Mouse (Mus musculus) ES-E14 (cell line): Measurements from ENCODE around the gene Gm4969. TPM values are rescaled to one million over a fixed set of nuclear protein-coding genes. Genes with fewer than 3 reads are reported as not detected.

ENCODE experiments used
- DNase-seq: peaks from one replicate; pipeline ENCODE4 v3.0.0-alpha.2; 2013; ENCODE audit warnings: low read depth, low spot score
- H3K27ac ChIP-seq: 2 replicates; pipeline ENCODE4 v1.5.1; 2012; ENCODE audit warnings: low read depth, mild to moderate bottlenecking, low read length, moderate library complexity, mixed read lengths; ENCODE audit not compliant: poor library complexity, insufficient read depth, severe bottlenecking
- H3K36me3 ChIP-seq: 2 replicates; pipeline ENCODE4 v1.6.1; 2012; ENCODE audit warnings: mild to moderate bottlenecking, low read length, moderate library complexity, mixed read lengths; ENCODE audit not compliant: control insufficient read depth, poor library complexity, insufficient read depth, severe bottlenecking
- H3K4me1 ChIP-seq, 2 experiments: fragments of 150-350 bp in 1 of 2; sonication (generic) in 1 of 2; 2 replicates each; pipeline ENCODE4 v1.6.1; 2012; ENCODE audit warnings: low read length in 2 of 2, mild to moderate bottlenecking in 1 of 2, mixed read lengths in 1 of 2; ENCODE audit not compliant: control insufficient read depth in 2 of 2, insufficient read depth in 2 of 2, poor library complexity in 1 of 2
- H3K4me3 ChIP-seq, 2 experiments: fragments of 150-350 bp in 1 of 2; sonication (generic) in 1 of 2; 2 replicates each; pipeline ENCODE4 v1.5.1; 2012; ENCODE audit warnings: low read length in 2 of 2, low read depth in 1 of 2, mild to moderate bottlenecking in 1 of 2, mixed read lengths in 1 of 2; ENCODE audit not compliant: insufficient read depth in 1 of 2, poor library complexity in 1 of 2, severe bottlenecking in 1 of 2
- H3K9ac ChIP-seq: 2 replicates; pipeline ENCODE4 v1.6.1; 2012; ENCODE audit warnings: low read depth, mild to moderate bottlenecking, low read length, mixed read lengths; ENCODE audit not compliant: poor library complexity, insufficient read depth, severe bottlenecking
- H3K9me3 ChIP-seq: fragments of 150-350 bp; sonication (generic); 2 replicates; pipeline ENCODE4 v1.6.1; 2012; ENCODE audit warnings: low read depth, mild to moderate bottlenecking, low read length; ENCODE audit not compliant: control insufficient read depth, insufficient read depth
- CHD2 ChIP-seq: IDR thresholded peaks from 2 replicates; pipeline ENCODE4 v1.6.1; 2014; ENCODE audit warnings: mild to moderate bottlenecking, low read depth, low read length, inconsistent platforms
- HCFC1 ChIP-seq: IDR thresholded peaks from 2 replicates; pipeline ENCODE4 v1.6.1; 2012; ENCODE audit warnings: low read length, inconsistent platforms, borderline replicate concordance; ENCODE audit not compliant: insufficient read depth
- MAFK ChIP-seq: IDR thresholded peaks from 2 replicates; pipeline ENCODE4 v1.6.1; 2014; ENCODE audit warnings: mild to moderate bottlenecking, low read depth, low read length, inconsistent platforms; ENCODE audit not compliant: insufficient read depth
- ZC3H11A ChIP-seq: IDR thresholded peaks from 2 replicates; pipeline ENCODE4 v1.6.1; 2012; ENCODE audit warnings: low read depth, mild to moderate bottlenecking, inconsistent platforms, low read length, borderline replicate concordance
- ZNF384 ChIP-seq: IDR thresholded peaks from 2 replicates; pipeline ENCODE4 v1.6.1; 2012; ENCODE audit warnings: low read depth, low read length, inconsistent platforms
- in situ Hi-C, 2 experiments: fragments of 600-800 bp; cut with MboI; formaldehyde crosslinking; loops; one replicate each; pipeline ENCODE4 v1.15.1; 2025; ENCODE audit warnings: low sequenced_read_pairs in 2 of 2, inconsistent platforms in 1 of 2; ENCODE audit not compliant: unreplicated experiment in 2 of 2
- total RNA-seq: library from RNA; depleted of rRNA; stranded (reverse); fragments of 300-350 nt; gene quantifications from 2 replicates; pipeline ENCODE4 v1.2.3, GENCODE M21; 2012

Gene Gm4969
- total RNA-seq, 1 experiment = 1.9 TPM

DNA sequence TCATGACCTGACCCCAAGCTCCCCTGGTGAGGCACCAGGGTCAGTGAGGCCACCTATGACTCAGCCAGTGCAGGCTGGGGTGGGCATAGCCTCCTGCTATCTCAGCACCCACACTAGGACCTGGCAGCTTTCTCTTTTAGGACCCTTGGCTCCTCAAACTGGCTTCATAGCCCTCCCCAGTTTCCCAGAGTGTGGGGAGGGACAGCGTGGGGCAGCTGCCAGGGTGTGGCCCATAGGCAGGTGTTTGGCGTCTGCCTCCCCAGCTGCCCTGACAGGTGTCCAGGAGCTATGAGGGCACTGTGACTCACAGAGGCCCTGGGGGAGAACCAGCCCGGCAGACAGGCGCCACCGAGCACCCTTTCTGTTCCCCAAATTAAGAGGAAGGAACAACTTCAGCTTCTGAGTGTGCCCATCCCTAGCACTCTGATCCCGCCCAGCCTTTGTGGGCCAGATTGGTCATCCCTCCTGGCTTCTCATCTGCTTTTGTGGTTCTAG is 33.8 kb downstream of the Gm4969 start:
- Histone ChIP-seq H3K27ac (no peak overlapping the region), H3K4me1 (peaks cover 1 to 39% of the 10 kb centered on the region in 2 experiments; a peak in 2 of 4 replicates), H3K4me3 (no peak overlapping the region), H3K36me3 (peaks cover 36% of the 10 kb centered on the region), H3K9me3 (no peaks in the 10 kb centered on the region), H3K9ac (no peak overlapping the region)
- TF ChIP-seq ZNF384 (no peak), ZC3H11A (no peak), CHD2 (no peak), MAFK (no peak), HCFC1 (no peak)
- no peak for DNase-seq
- in situ Hi-C loops = no loop called here

DNA sequence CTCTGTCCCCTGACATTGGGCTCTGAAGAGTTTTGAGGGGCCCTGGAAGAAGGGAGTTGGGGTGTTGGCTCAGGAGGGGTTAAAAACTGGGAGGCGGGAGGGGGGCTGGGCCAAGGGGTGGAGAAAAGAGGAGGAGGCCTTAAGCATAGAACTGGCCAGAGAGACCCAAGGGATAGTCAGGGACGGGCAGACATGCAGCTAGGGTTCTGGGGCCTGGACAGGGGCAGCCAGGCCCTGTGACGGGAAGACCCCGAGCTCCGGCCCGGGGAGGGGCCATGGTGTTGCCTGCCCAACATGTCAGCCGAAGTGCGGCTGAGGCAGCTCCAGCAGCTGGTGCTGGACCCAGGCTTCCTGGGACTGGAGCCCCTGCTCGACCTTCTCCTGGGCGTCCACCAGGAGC is 34.5 kb downstream of the Gm4969 start, which contains the start of gene Dmpk:
Gene Dmpk, plus strand, starts transcription at position 149 of the 400 bp plus-strand sequence.
- Histone ChIP-seq H3K36me3 (peaks cover 38% of the 10 kb centered on the region), H3K9me3 (no peaks in the 10 kb centered on the region), H3K4me1 (peaks cover 1 to 39% of the 10 kb centered on the region in 2 experiments; a peak in 2 of 4 replicates), H3K9ac (no peak within 1 kb of the TSS; the same call in 1 of the 2 replicates), H3K27ac (no peak within 1 kb of the TSS), H3K4me3 (no peak within 1 kb of the TSS)
- TF ChIP-seq HCFC1 (no peak), ZC3H11A (no peak), ZNF384 (no peak), CHD2 (no peak), MAFK (no peak)
- no peak for DNase-seq
- in situ Hi-C loops = no loop called here

DNA sequence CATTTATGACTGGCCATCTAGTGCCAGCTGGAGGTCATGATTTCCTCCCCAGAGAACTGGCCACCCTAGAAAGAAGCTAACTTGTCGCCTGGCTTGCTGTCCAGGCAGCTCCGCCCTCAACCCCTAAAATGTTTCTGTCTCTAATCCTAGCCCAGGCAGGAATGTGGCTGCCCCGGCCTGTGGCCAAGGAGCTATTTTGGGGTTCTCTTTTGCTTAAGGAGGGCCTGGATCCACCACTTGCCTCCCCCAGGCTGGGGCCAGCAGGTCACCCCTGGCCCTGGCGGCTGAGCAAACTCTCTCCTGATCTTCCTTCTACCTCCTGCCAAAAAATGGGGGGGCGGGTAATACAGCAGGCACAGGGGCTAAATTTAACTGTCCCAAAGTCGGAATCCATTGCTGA is 35.1 kb downstream of the Gm4969 start:
- Histone ChIP-seq H3K4me1 (peaks cover 1 to 39% of the 10 kb centered on the region in 2 experiments; a peak in 2 of 4 replicates), H3K36me3 (peaks cover 42% of the 10 kb centered on the region), H3K9me3 (no peaks in the 10 kb centered on the region), H3K4me3 (no peak overlapping the region), H3K27ac (no peak overlapping the region), H3K9ac (no peak overlapping the region)
- DNase-seq = no peak
- in situ Hi-C loops = no loop called here
- no peak for TF ChIP-seq ZC3H11A
- TF ChIP-seq HCFC1 = no peak
- TF ChIP-seq ZNF384 = no peak
- no peak for TF ChIP-seq MAFK
- no peak for TF ChIP-seq CHD2

DNA sequence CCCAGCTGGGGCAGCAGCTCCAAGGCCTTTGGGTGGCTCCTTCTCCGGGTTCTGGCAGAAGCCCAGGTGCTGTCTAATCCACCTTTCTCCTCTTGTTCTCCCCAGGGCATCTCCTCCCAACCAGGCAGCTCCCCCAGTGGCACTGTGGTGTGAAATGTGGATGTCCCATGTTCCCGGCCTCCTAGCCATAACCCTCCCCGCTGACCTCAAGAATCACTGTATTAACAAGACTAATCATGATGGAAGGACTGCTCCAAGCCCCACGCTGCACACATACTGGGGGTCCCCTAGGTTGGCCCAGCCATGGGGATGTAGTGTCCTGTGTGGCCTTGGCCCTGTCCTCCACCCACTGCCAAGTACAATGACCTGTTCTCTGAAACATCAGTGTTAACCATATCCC is 36.0 kb downstream of the Gm4969 start:
- no peak overlapping the region for H3K9ac ChIP-seq

More for the DNA sequence above, 36.0 kb downstream of the Gm4969 start:
- Histone ChIP-seq H3K4me3 (no peak overlapping the region), H3K36me3 (peaks cover 41% of the 10 kb centered on the region), H3K4me1 (peaks cover 1 to 45% of the 10 kb centered on the region in 2 experiments; a peak in 3 of 4 replicates), H3K27ac (no peak overlapping the region), H3K9me3 (no peaks in the 10 kb centered on the region)
- in situ Hi-C loops = no loop called here
- DNase-seq = no peak
- TF ChIP-seq ZNF384 (no peak), MAFK (no peak), CHD2 (no peak), HCFC1 (no peak), ZC3H11A (no peak)
